Mouse (Mus musculus): ENCODE results near the gene Pbx3. TPM values are rescaled to one million over a fixed set of nuclear protein-coding genes. Genes with fewer than 3 reads are reported as not detected.

The Pbx3 gene
- polyA plus RNA-seq, 1 experiment: 3.5 TPM

DNA sequence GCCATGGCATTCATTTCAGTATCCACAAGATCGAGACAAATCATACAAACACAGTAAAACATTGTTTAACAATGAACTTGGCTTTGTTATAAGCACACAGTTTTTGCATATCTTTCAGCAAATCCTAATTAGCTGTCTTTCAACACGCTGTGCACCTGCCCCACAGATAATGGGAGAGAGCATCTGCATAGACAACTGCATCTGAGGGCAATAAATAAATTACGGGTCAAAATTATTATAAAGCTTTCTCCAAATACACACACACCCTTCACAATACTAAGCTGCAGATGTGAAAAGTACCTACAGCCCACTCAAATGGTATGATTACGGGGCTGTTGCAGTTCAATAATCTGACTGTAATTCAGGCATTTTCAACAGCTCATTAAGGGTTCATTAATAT is 145.3 kb downstream of the Pbx3 start:
- Histone ChIP-seq H3K4me3 (ENCODE audit: low read depth, low read length) (no peak overlapping the region), H3K27me3 (ENCODE audit: control insufficient read depth, insufficient read depth, low read length) (no peaks in the 10 kb centered on the region), H3K4me1 (ENCODE audit: control insufficient read depth, insufficient read depth, insufficient read length, low read length) (no peaks in the 10 kb centered on the region), H3K27ac (ENCODE audit: insufficient read depth, low read depth, low read length) (no peak overlapping the region), H3K36me3 (ENCODE audit: control insufficient read depth, insufficient read depth, low read length) (no peaks in the 10 kb centered on the region)
- TF ChIP-seq CTCF (IDR thresholded peaks at IDR 0.05; ENCODE audit: extremely low read depth, insufficient read length, insufficient replicate concordance, low read depth, low read length) (no peak), POLR2A (IDR thresholded peaks at IDR 0.05; ENCODE audit: low read depth, low read length) (no peak)
- WGBS: 73% methylated on average over 4 of the region's 4 CpGs

DNA sequence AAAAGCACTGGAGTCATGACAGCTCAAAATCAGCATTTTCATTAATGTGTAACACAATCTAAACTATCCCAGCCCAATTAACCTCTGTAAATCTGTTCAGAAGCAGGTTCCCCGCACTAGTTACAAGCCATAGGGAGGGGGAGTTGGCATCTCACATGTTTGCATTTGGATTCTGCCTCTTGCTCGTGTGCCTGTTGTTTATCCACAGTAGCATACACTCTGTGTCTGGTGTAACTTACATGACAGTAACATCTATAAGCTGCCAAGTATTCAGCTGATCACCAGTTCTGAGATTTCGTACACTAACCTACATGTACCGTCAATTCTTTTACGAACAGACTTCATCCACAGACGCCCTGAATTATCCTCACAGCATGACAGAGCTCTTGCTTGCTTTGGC is 147.5 kb downstream of the Pbx3 start:
- 49% methylated on average over 6 of the region's 6 CpGs for WGBS

DNA sequence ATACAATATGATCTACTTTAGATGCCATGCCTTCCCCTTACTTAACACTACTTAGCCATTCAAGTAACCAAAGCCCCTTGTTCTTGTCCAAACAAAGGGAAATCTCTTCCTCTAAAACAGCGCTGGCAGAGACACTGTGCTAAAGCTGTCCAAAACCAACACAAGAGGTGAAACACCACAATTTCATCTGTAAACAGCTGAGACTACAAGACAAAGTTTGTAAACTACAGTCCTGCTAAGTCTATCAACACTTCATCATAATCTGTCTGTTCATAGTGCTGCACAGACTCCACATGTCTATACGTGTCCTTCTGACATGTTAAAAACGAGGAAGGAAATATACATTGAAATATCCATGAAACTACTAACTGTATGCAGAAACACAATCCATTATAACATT is 151.5 kb downstream of the Pbx3 start:
- WGBS: 93% methylated on average over 3 of the region's 3 CpGs
- Histone ChIP-seq H3K27me3 (ENCODE audit: control insufficient read depth, insufficient read depth, low read length) (no peaks in the 10 kb centered on the region), H3K36me3 (ENCODE audit: control insufficient read depth, insufficient read depth, low read length) (no peaks in the 10 kb centered on the region), H3K4me1 (ENCODE audit: control insufficient read depth, insufficient read depth, insufficient read length, low read length) (no peaks in the 10 kb centered on the region), H3K4me3 (ENCODE audit: low read depth, low read length) (no peak overlapping the region), H3K27ac (ENCODE audit: insufficient read depth, low read depth, low read length) (no peak overlapping the region)
- TF ChIP-seq POLR2A (IDR thresholded peaks at IDR 0.05; ENCODE audit: low read depth, low read length): no peak
- TF ChIP-seq CTCF (IDR thresholded peaks at IDR 0.05; ENCODE audit: extremely low read depth, insufficient read length, insufficient replicate concordance, low read depth, low read length): no peak

More for the DNA sequence above, 147.5 kb downstream of the Pbx3 start:
- H3K27me3 ChIP-seq (ENCODE audit: control insufficient read depth, insufficient read depth, low read length): no peaks in the 10 kb centered on the region
- no peak overlapping the region for H3K4me3 ChIP-seq (ENCODE audit: low read depth, low read length)
- H3K27ac ChIP-seq (ENCODE audit: insufficient read depth, low read depth, low read length): no peak overlapping the region
- H3K36me3 ChIP-seq (ENCODE audit: control insufficient read depth, insufficient read depth, low read length): no peaks in the 10 kb centered on the region
- H3K4me1 ChIP-seq (ENCODE audit: control insufficient read depth, insufficient read depth, insufficient read length, low read length): no peaks in the 10 kb centered on the region
- TF ChIP-seq CTCF (IDR thresholded peaks at IDR 0.05; ENCODE audit: extremely low read depth, insufficient read length, insufficient replicate concordance, low read depth, low read length): no peak
- TF ChIP-seq POLR2A (IDR thresholded peaks at IDR 0.05; ENCODE audit: low read depth, low read length): no peak

DNA sequence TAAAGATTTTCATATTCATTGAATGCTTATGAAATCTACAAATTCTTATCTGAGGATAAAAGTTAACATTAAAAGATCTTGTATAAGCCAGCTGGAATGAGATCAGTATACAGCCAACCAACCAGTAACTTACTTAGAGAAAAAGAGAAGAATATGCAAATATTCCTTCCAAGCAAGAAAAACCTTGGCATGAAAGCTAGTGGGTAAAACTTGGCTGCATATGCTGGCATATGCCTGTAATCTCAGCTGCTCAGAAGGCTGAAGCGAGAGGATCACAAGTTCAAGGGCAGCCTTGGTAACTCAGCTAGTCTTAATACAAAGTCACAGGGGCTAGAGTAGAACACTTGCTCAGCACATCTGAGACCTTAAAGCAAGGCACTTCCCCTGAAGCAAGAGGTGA is 153.8 kb downstream of the Pbx3 start:
- Histone ChIP-seq H3K27ac (ENCODE audit: insufficient read depth, low read depth, low read length) (no peak overlapping the region), H3K4me1 (ENCODE audit: control insufficient read depth, insufficient read depth, insufficient read length, low read length) (no peaks in the 10 kb centered on the region), H3K4me3 (ENCODE audit: low read depth, low read length) (no peak overlapping the region), H3K36me3 (ENCODE audit: control insufficient read depth, insufficient read depth, low read length) (no peaks in the 10 kb centered on the region), H3K27me3 (ENCODE audit: control insufficient read depth, insufficient read depth, low read length) (no peaks in the 10 kb centered on the region)
- TF ChIP-seq CTCF (IDR thresholded peaks at IDR 0.05; ENCODE audit: extremely low read depth, insufficient read length, insufficient replicate concordance, low read depth, low read length) (no peak), POLR2A (IDR thresholded peaks at IDR 0.05; ENCODE audit: low read depth, low read length) (no peak)
- WGBS: 95% methylated on average over 1 of the region's 1 CpGs

DNA sequence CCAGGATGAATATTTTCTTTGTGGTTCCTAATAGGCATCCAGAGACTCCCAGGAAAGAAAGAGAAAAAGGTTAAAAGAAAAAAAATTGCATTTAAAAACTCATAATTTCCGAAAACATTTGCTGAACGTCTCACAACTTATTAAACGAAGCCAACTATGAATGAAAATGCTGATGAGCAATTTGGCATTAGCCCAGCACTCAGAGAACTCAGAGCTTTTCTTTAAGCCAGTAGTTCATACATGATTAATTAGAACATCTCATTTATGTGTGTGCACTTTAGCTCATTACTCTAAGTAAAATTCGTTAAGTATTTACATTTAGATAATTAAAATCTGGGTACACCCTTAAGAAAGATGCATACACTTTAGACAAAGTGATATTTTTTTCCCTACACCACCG is 155.3 kb downstream of the Pbx3 start:
- H3K27ac ChIP-seq (ENCODE audit: insufficient read depth, low read depth, low read length): no peak overlapping the region
- 79% methylated on average over 5 of the region's 5 CpGs for WGBS
- no peaks in the 10 kb centered on the region for H3K4me1 ChIP-seq (ENCODE audit: control insufficient read depth, insufficient read depth, insufficient read length, low read length)
- no peaks in the 10 kb centered on the region for H3K27me3 ChIP-seq (ENCODE audit: control insufficient read depth, insufficient read depth, low read length)
- H3K4me3 ChIP-seq (ENCODE audit: low read depth, low read length): no peak overlapping the region
- TF ChIP-seq POLR2A (IDR thresholded peaks at IDR 0.05; ENCODE audit: low read depth, low read length): no peak
- H3K36me3 ChIP-seq (ENCODE audit: control insufficient read depth, insufficient read depth, low read length): no peaks in the 10 kb centered on the region

DNA sequence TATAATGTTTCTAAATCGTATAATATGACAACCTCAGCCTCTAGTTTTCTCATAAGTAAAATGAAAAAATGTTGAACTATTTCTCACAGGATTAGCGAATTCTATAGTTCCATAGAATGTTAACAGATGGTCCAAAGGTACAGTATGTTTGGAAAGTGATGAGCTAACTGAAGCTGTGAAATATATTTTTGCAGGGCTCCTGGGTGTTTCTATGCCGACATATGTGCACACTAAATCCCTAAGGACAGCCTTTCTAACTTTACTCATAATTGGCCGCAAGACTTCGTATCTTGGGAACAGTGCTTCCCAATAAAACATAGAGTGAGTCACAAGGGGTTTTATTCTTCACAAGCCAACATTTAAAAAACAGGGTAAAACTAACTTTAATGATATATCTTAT is 157.4 kb downstream of the Pbx3 start:
- 88% methylated on average over 5 of the region's 5 CpGs for WGBS
- Histone ChIP-seq H3K27me3 (ENCODE audit: control insufficient read depth, insufficient read depth, low read length) (no peaks in the 10 kb centered on the region), H3K27ac (ENCODE audit: insufficient read depth, low read depth, low read length) (no peak overlapping the region), H3K4me3 (ENCODE audit: low read depth, low read length) (no peak overlapping the region), H3K4me1 (ENCODE audit: control insufficient read depth, insufficient read depth, insufficient read length, low read length) (no peaks in the 10 kb centered on the region), H3K36me3 (ENCODE audit: control insufficient read depth, insufficient read depth, low read length) (no peaks in the 10 kb centered on the region)
- TF ChIP-seq CTCF (IDR thresholded peaks at IDR 0.05; ENCODE audit: extremely low read depth, insufficient read length, insufficient replicate concordance, low read depth, low read length) (no peak), POLR2A (IDR thresholded peaks at IDR 0.05; ENCODE audit: low read depth, low read length) (no peak)

DNA sequence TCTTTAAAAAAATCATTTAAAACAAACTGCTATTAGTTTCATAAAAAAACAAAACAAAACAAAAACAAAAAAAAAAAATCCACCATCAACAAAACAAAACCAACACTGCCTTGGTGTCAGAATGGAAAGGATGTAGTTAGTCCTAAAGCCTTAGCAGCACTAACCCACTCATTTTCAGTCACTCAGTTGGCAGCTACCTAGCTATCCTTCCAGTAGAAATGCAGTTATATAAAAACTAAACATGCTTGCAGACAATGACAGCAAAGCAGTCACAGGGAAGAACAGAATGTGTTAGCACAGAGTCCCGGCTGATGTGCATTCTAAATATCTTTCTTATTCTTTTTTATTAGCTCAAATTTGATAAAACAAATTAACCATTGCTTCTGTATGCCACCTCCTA is 160.5 kb downstream of the Pbx3 start:
- no peaks in the 10 kb centered on the region for H3K27me3 ChIP-seq (ENCODE audit: control insufficient read depth, insufficient read depth, low read length)

DNA sequence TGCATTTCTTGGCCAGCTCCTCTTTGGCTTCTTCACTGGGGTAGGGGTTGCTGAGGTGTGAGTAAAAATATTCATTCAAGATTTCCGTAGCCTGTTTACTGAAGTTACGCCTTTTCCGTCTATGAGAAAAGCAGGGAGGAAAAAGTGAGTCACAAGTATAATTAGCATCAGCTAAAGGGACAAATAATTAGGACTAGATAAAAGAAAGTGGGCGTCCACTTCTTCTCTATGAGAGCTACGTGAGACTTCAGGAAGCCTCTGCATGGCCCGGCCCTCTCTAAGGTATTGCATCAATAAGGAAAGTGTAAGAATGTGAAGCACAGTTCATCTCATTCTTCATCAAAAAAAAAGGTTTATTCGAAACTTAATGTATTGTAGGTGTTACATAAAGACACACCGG is 168.1 kb downstream of the Pbx3 start:
- 93% methylated on average over 8 of the region's 8 CpGs for WGBS

More for the DNA sequence above, 160.5 kb downstream of the Pbx3 start:
- TF ChIP-seq CTCF (IDR thresholded peaks at IDR 0.05; ENCODE audit: extremely low read depth, insufficient read length, insufficient replicate concordance, low read depth, low read length): no peak
- H3K27ac ChIP-seq (ENCODE audit: insufficient read depth, low read depth, low read length): no peak overlapping the region
- no peaks in the 10 kb centered on the region for H3K36me3 ChIP-seq (ENCODE audit: control insufficient read depth, insufficient read depth, low read length)
- no peak overlapping the region for H3K4me3 ChIP-seq (ENCODE audit: low read depth, low read length)
- 89% methylated on average over 1 of the region's 1 CpGs for WGBS
- H3K4me1 ChIP-seq (ENCODE audit: control insufficient read depth, insufficient read depth, insufficient read length, low read length): no peaks in the 10 kb centered on the region

More for the DNA sequence above, 168.1 kb downstream of the Pbx3 start:
- Histone ChIP-seq H3K36me3 (ENCODE audit: control insufficient read depth, insufficient read depth, low read length) (0 out of 2 replicates have a peak, but pooled peaks cover 1% of the 10 kb centered on the region), H3K27ac (ENCODE audit: insufficient read depth, low read depth, low read length) (no peak overlapping the region), H3K4me3 (ENCODE audit: low read depth, low read length) (no peak overlapping the region), H3K27me3 (ENCODE audit: control insufficient read depth, insufficient read depth, low read length) (no peaks in the 10 kb centered on the region), H3K4me1 (ENCODE audit: control insufficient read depth, insufficient read depth, insufficient read length, low read length) (no peaks in the 10 kb centered on the region)
- no peak for TF ChIP-seq CTCF (IDR thresholded peaks at IDR 0.05; ENCODE audit: extremely low read depth, insufficient read length, insufficient replicate concordance, low read depth, low read length)
- TF ChIP-seq POLR2A (IDR thresholded peaks at IDR 0.05; ENCODE audit: low read depth, low read length): no peak

All from small intestine, adult 2 months (tissue).